Mouse (Mus musculus): ENCODE measurements at regions not wholly inside any gene's neighbourhood (a gene's known extent, or its start where the extent isn't known, plus 50 kb on each side); places are given as distances from the start of the nearest gene placed in this dataset.

- peak; percentile 51 for DNase-seq (ENCODE audit: extremely low spot score)
Measured at GRCm38 (mm10) chr2:30717566-30718328, 85.7 kb downstream of the 1700001O22Rik start.

- DNase-seq (ENCODE audit: extremely low spot score), result peak; percentile 79
Measured at GRCm38 (mm10) chr2:30716580-30717565, 86.6 kb downstream of the 1700001O22Rik start.

GRCm38 (mm10) chr2:30715720-30716310, 87.6 kb downstream of the 1700001O22Rik start:
- DNase-seq (ENCODE audit: extremely low spot score), result no peak

- no peak for DNase-seq (ENCODE audit: extremely low spot score)
Measured at GRCm38 (mm10) chr2:30713535-30713934, 89.9 kb downstream of the 1700001O22Rik start.

- DNase-seq (ENCODE audit: extremely low spot score), result no peak
Measured at GRCm38 (mm10) chr2:30712841-30713401, 90.5 kb downstream of the 1700001O22Rik start.

GRCm38 (mm10) chr2:30711853-30712498, 91.5 kb downstream of the 1700001O22Rik start:
- DNase-seq (ENCODE audit: extremely low spot score), result peak; percentile 72

GRCm38 (mm10) chr2:30711476-30711852, 92.0 kb downstream of the 1700001O22Rik start:
- no peak for DNase-seq (ENCODE audit: extremely low spot score)

GRCm38 (mm10) chr2:30710895-30711294, 92.6 kb downstream of the 1700001O22Rik start:
- no peak for DNase-seq (ENCODE audit: extremely low spot score)

GRCm38 (mm10) chr2:30709386-30709884, 94.0 kb downstream of the 1700001O22Rik start:
- DNase-seq (ENCODE audit: extremely low spot score), result no peak

- DNase-seq (ENCODE audit: extremely low spot score), result no peak
Measured at GRCm38 (mm10) chr2:30708762-30709385, 94.6 kb downstream of the 1700001O22Rik start.

GRCm38 (mm10) chr2:30708001-30708683, 95.3 kb downstream of the 1700001O22Rik start:
- DNase-seq (ENCODE audit: extremely low spot score), result peak; percentile 85

- peak; percentile 87 for DNase-seq (ENCODE audit: extremely low spot score)
Measured at GRCm38 (mm10) chr2:30707099-30708000, 96.1 kb downstream of the 1700001O22Rik start.

GRCm38 (mm10) chr2:30706036-30706435, 97.4 kb downstream of the 1700001O22Rik start:
- no peak for DNase-seq (ENCODE audit: extremely low spot score)

GRCm38 (mm10) chr2:30703308-30703707, 100.2 kb downstream of the 1700001O22Rik start:
- DNase-seq (ENCODE audit: extremely low spot score), result no peak

GRCm38 (mm10) chr2:30702711-30703110, 100.8 kb downstream of the 1700001O22Rik start:
- DNase-seq (ENCODE audit: extremely low spot score), result no peak

GRCm38 (mm10) chr2:30700890-30701289, 102.6 kb downstream of the 1700001O22Rik start:
- no peak for DNase-seq (ENCODE audit: extremely low spot score)

GRCm38 (mm10) chr2:30700471-30700870, 103.0 kb downstream of the 1700001O22Rik start:
- no peak for DNase-seq (ENCODE audit: extremely low spot score)

- no peak for DNase-seq (ENCODE audit: extremely low spot score)
Measured at GRCm38 (mm10) chr2:30699797-30700454, 103.5 kb downstream of the 1700001O22Rik start.
